Mouse (Mus musculus) midbrain, embryonic 13.5 days (tissue): ENCODE measurements at regions not wholly inside any gene's neighbourhood (a gene's known extent, or its start where the extent isn't known, plus 50 kb on each side); places are given as distances from the start of the nearest gene placed in this dataset.

Experiments
- ATAC-seq: fragments of 200-750 bp; cut with Nextera tagmentation; 2 replicates; pipeline ENCODE4 v1.8.0; 2017; ENCODE audit warnings: mild to moderate bottlenecking, moderate TSS enrichment, moderate library complexity
- H3K27ac ChIP-seq: fragments of 300-500 bp; sonication (generic); 2 replicates; pipeline ENCODE4 v1.5.1; 2015; ENCODE audit warnings: inconsistent platforms, mild to moderate bottlenecking, moderate library complexity
- H3K27me3 ChIP-seq: fragments of 300-500 bp; sonication (generic); 2 replicates; pipeline ENCODE4 v1.6.1; 2015; ENCODE audit warnings: mild to moderate bottlenecking, inconsistent platforms
- H3K36me3 ChIP-seq: fragments of 300-500 bp; sonication (generic); 2 replicates; pipeline ENCODE4 v1.6.1; 2015; ENCODE audit warnings: mild to moderate bottlenecking, inconsistent platforms
- H3K4me1 ChIP-seq: fragments of 300-500 bp; sonication (generic); replicated peaks from 2 replicates; pipeline ENCODE4 v1.6.1; 2015; ENCODE audit warnings: inconsistent platforms
- H3K4me2 ChIP-seq: fragments of 300-500 bp; sonication (generic); replicated peaks from 2 replicates; pipeline ENCODE4 v1.6.1; 2015; ENCODE audit warnings: moderate library complexity, mild to moderate bottlenecking, inconsistent platforms
- H3K4me3 ChIP-seq: fragments of 300-500 bp; sonication (generic); replicated peaks from 2 replicates; pipeline ENCODE4 v1.5.1; 2015; ENCODE audit warnings: mild to moderate bottlenecking, inconsistent platforms
- H3K9ac ChIP-seq: fragments of 300-500 bp; sonication (generic); replicated peaks from 2 replicates; pipeline ENCODE4 v1.6.1; 2015; ENCODE audit warnings: mild to moderate bottlenecking, inconsistent platforms
- H3K9me3 ChIP-seq: fragments of 300-500 bp; sonication (generic); 2 replicates; pipeline ENCODE4 v1.6.1; 2016; ENCODE audit warnings: mild to moderate bottlenecking, inconsistent platforms
- WGBS: fragments of 180-500 bp; shearing (Covaris S2); methylation state at CpG from one replicate; pipeline ENCODE4 v1.1.7; 2015; 5-methylcytosine and 5-hydroxymethylcytosine counted together

DNA sequence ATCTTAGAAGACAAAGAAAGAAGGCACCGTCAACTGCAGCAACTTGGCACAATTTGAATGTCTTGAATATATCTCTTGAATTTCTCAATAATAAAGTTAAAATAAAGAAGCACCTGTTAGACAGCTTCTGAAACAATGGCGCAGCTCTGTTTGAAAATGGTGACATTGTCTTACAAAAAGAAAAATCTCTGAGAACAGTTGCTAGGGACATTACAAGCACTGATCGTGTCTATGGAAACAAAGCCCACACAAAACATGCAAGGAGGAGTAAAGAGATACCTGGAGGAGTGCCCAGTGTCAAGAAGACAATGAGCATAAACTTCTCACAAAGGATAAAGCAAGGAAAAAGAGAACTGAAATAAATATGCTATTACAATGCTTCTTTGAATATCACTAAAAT is 841.2 kb upstream of the Adgrl3 start:
- no peaks in the 10 kb centered on the region for H3K9me3 ChIP-seq
- no peak overlapping the region for H3K4me2 ChIP-seq
- ATAC-seq, result no peak
- no peak overlapping the region for H3K9ac ChIP-seq
- no peaks in the 10 kb centered on the region for H3K27me3 ChIP-seq
- H3K36me3 ChIP-seq, result no peaks in the 10 kb centered on the region
- no peak overlapping the region for H3K27ac ChIP-seq
- WGBS, result 78% methylated on average over 3 of the region's 3 CpGs
- H3K4me1 ChIP-seq, result no peaks in the 10 kb centered on the region
- no peak overlapping the region for H3K4me3 ChIP-seq

GRCm38 (mm10) chr5:80180280-80180679 is 839.7 kb upstream of the Adgrl3 start:
- H3K4me1 ChIP-seq, result no peaks in the 10 kb centered on the region
- no peak for ATAC-seq
- H3K4me2 ChIP-seq, result no peak overlapping the region
- 77% methylated on average over 2 of the region's 2 CpGs for WGBS
- H3K9me3 ChIP-seq, result no peaks in the 10 kb centered on the region
- H3K27me3 ChIP-seq, result no peaks in the 10 kb centered on the region
- no peak overlapping the region for H3K4me3 ChIP-seq
- no peaks in the 10 kb centered on the region for H3K36me3 ChIP-seq
- no peak overlapping the region for H3K9ac ChIP-seq
- H3K27ac ChIP-seq, result no peak overlapping the region

- no peak overlapping the region for H3K9ac ChIP-seq
- H3K27me3 ChIP-seq, result no peaks in the 10 kb centered on the region
- 85% methylated on average over 3 of the region's 3 CpGs for WGBS
- no peak overlapping the region for H3K4me3 ChIP-seq
- H3K4me2 ChIP-seq, result no peak overlapping the region
- H3K36me3 ChIP-seq, result no peaks in the 10 kb centered on the region
- H3K4me1 ChIP-seq, result no peaks in the 10 kb centered on the region
- ATAC-seq, result no peak
- H3K27ac ChIP-seq, result no peak overlapping the region
- no peaks in the 10 kb centered on the region for H3K9me3 ChIP-seq
Observed at GRCm38 (mm10) chr5:80192418-80192817, 827.5 kb upstream of the Adgrl3 start.

DNA sequence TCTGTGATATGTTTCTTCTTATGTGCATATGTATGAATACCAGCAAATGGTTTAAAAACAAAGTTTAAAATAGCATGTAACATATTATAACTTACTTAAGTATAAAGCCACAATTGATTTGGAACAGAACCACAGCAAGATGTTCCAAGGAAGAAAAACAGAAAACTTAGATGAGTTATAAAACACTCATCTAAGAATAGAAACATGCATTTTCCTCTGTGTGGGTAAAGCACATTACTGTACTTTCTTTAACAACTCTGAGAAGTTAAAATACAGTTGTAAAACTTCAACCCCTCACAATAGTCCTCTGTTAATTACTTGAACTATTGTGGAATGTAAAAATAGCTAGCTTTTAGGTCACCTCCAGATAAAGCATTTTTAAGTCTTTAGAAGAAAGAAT is 820.3 kb upstream of the Adgrl3 start:
- H3K27ac ChIP-seq, result no peak overlapping the region
- H3K4me2 ChIP-seq, result no peak overlapping the region
- no peak for ATAC-seq

GRCm38 (mm10) chr5:80248530-80249122 is 771.3 kb upstream of the Adgrl3 start:
- Histone ChIP-seq H3K4me1 (no peaks in the 10 kb centered on the region), H3K27ac (no peak overlapping the region), H3K9ac (no peak overlapping the region), H3K4me2 (no peak overlapping the region), H3K9me3 (no peaks in the 10 kb centered on the region), H3K4me3 (no peak overlapping the region), H3K36me3 (no peaks in the 10 kb centered on the region), H3K27me3 (no peaks in the 10 kb centered on the region)
- ATAC-seq, result no peak
- 82% methylated on average over 5 of the region's 5 CpGs for WGBS

More for the DNA sequence above, 820.3 kb upstream of the Adgrl3 start:
- Histone ChIP-seq H3K36me3 (no peaks in the 10 kb centered on the region), H3K4me1 (no peaks in the 10 kb centered on the region), H3K9ac (no peak overlapping the region), H3K27me3 (no peaks in the 10 kb centered on the region), H3K9me3 (no peaks in the 10 kb centered on the region), H3K4me3 (no peak overlapping the region)

GRCm38 (mm10) chr5:80251961-80252360 is 768.0 kb upstream of the Adgrl3 start:
- H3K36me3 ChIP-seq, result no peaks in the 10 kb centered on the region

GRCm38 (mm10) chr5:80255046-80255445 is 764.9 kb upstream of the Adgrl3 start:
- Histone ChIP-seq H3K4me3 (no peak overlapping the region), H3K27ac (no peak overlapping the region), H3K9me3 (no peaks in the 10 kb centered on the region), H3K27me3 (no peaks in the 10 kb centered on the region), H3K4me2 (no peak overlapping the region), H3K9ac (no peak overlapping the region), H3K36me3 (no peaks in the 10 kb centered on the region), H3K4me1 (no peaks in the 10 kb centered on the region)
- 0 out of 2 replicates have a peak, but pooled peaks have one; percentile 37 for ATAC-seq
- 48% methylated on average over 9 of the region's 9 CpGs for WGBS

More at GRCm38 (mm10) chr5:80251961-80252360, 768.0 kb upstream of the Adgrl3 start:
- H3K4me1 ChIP-seq, result no peaks in the 10 kb centered on the region
- H3K27me3 ChIP-seq, result no peaks in the 10 kb centered on the region
- H3K27ac ChIP-seq, result no peak overlapping the region
- 71% methylated on average over 2 of the region's 2 CpGs for WGBS
- no peak overlapping the region for H3K4me2 ChIP-seq
- no peak for ATAC-seq
- no peak overlapping the region for H3K4me3 ChIP-seq
- H3K9ac ChIP-seq, result no peak overlapping the region
- no peaks in the 10 kb centered on the region for H3K9me3 ChIP-seq

- no peaks in the 10 kb centered on the region for H3K27me3 ChIP-seq
- ATAC-seq, result no peak
- H3K36me3 ChIP-seq, result no peaks in the 10 kb centered on the region
- H3K4me1 ChIP-seq, result no peaks in the 10 kb centered on the region
- 58% methylated on average over 1 of the region's 1 CpGs for WGBS
- no peak overlapping the region for H3K4me2 ChIP-seq
- no peak overlapping the region for H3K4me3 ChIP-seq
- H3K9ac ChIP-seq, result no peak overlapping the region
- no peaks in the 10 kb centered on the region for H3K9me3 ChIP-seq
- no peak overlapping the region for H3K27ac ChIP-seq
Observed at GRCm38 (mm10) chr5:80274589-80274988, 745.3 kb upstream of the Adgrl3 start.

GRCm38 (mm10) chr5:80275232-80275866 is 744.6 kb upstream of the Adgrl3 start:
- Histone ChIP-seq H3K36me3 (no peaks in the 10 kb centered on the region), H3K9ac (no peak overlapping the region), H3K4me3 (no peak overlapping the region), H3K4me1 (no peaks in the 10 kb centered on the region), H3K4me2 (no peak overlapping the region), H3K27me3 (no peaks in the 10 kb centered on the region), H3K27ac (no peak overlapping the region), H3K9me3 (no peaks in the 10 kb centered on the region)
- 89% methylated on average over 2 of the region's 2 CpGs for WGBS
- no peak for ATAC-seq
